Mouse (Mus musculus) cerebellum, adult 9-11 months (tissue): ENCODE measurements around the gene AC109138.7.

Source experiments
- DNase-seq: peaks from one replicate; pipeline ENCODE4 v3.0.0; 2022

AC109138.7 gene

DNA sequence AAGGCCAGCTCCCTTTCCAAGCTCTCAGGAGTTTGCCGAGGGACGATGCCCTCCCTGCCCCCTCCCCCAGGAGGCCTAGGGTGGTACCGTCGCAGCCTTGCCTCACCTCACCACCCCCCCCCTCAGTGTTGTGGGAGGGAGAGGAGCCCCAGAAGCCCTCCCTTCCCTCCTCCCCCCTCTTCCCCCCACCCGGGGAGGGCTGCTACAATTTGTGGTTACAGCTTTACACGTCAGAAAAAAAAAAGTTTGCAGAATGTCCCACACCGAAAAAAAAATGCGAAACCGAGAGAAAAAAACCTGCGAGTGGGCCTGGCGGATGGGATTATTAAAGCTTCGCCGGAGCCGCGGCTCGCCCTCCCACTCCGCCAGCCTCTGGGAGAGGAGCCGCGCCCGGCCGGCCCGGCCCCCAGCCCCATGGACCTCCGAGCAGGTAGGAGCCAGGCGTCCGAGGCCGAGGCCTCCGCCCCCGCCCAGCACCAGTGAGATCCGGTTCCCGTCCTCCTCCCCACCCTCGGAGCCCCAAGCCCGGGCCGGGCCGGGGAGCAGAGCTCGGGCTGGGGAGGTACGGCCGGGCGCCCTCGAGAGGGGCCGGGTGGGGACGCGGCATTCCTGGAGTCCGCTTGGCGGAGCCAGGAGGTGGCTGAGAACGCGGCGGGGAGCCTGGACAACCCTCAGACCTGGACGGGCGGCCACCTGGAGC lies at the start of gene AC109138.7, which contains the start of gene Clcf1:
Gene AC109138.7, plus strand, starts transcription at position 287 of the 700 bp plus-strand sequence.
Gene Clcf1, plus strand, starts transcription at position 168 of the 700 bp plus-strand sequence.
- DNase-seq: no peak

- DNase-seq: peak; percentile 62
Observed at GRCm38 (mm10) chr19:4164721-4165120, 49.4 kb upstream of the AC109138.7 start.

GRCm38 (mm10) chr19:4166678-4167476 lies 47.3 kb upstream of the AC109138.7 start:
- peak; percentile 42 for DNase-seq

GRCm38 (mm10) chr19:4169378-4169784 lies 44.8 kb upstream of the AC109138.7 start:
- peak; percentile 99 for DNase-seq

DNA sequence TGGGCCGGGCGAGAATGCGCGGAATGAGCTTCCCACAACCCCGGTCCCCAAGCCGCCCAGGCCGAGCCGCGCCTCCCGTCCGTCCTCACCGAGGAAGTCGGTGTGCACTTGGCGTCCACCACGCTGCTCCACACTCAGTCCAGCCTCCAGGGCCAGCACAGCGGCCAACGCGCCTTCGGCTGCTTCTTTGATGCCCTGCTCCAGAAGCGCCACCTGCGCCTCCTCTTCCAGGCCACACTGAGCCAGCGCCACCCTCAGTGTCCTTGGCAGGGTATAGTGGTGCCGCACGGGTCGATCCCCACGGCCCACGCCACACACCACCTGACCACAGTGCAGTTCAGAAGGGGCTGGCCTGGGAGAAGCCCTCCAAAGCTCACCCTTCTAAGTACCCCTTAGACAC lies 44.3 kb upstream of the AC109138.7 start:
- DNase-seq: peak; percentile 80

DNA sequence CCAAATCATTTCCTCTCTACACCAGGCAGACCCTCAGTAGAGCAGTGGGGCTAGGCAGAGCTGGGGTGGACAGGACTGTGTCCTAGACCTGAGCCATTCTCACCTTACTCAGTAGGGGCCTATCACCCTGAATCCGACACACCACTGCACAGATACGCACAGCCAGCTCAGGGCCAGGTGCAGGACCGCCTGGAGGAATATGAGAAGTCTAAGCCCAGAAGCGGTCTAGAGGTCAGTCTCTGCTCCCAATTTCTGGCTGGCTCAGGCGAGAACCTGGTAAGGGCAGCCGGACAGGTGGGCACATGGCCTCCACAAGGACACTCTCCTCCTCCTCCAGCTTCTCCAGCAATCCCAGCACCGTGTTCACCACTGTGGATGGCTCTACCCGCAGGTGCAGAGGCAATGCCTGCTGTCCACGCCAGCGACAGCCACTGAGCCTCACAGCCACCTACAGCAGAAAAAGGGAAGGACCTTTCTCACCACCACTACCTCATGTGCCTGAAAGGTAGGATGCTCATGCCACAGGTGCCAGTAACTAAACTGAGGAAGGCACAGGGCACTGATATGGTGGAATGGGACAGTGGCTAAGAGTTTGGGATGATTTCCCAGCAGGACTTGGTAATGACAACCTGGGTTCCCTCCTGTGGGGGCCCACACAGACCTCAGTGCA lies 43.3 kb upstream of the AC109138.7 start:
- DNase-seq: peak; percentile 50

- peak; percentile 52 for DNase-seq
Observed at GRCm38 (mm10) chr19:4171393-4172290, 42.5 kb upstream of the AC109138.7 start.

DNA sequence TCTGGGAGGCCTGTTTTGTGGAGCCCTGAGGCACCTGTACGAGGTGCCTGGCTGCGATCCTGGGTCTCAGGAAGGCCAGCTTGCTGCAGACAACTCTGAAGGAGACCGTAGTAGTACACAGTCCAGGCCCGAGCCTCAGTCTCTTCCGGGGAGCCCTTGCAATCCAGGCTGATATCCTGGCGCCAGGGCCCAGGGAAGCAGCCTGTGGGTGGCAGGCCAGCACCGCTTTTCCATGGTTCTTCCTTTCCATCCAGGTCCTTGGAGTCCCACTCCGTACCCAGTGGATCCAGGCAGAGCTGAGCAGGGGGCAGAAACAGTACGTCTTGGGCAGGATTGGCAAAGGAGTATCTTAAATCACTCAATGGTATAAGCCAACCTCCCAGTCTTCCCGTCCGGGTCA lies 41.2 kb upstream of the AC109138.7 start:
- no peak for DNase-seq

GRCm38 (mm10) chr19:4175368-4175947 lies 38.7 kb upstream of the AC109138.7 start, which contains the start of gene Carns1:
Carns1 (minus strand) TSS chr19:4175479.
- DNase-seq: no peak

- DNase-seq: no peak
Observed at GRCm38 (mm10) chr19:4180411-4180810, 33.7 kb upstream of the AC109138.7 start.

GRCm38 (mm10) chr19:4181892-4182291 lies 32.3 kb upstream of the AC109138.7 start:
- DNase-seq: peak; percentile 16

- DNase-seq: peak; percentile 14
Observed at GRCm38 (mm10) chr19:4183689-4184088, 30.5 kb upstream of the AC109138.7 start.

DNA sequence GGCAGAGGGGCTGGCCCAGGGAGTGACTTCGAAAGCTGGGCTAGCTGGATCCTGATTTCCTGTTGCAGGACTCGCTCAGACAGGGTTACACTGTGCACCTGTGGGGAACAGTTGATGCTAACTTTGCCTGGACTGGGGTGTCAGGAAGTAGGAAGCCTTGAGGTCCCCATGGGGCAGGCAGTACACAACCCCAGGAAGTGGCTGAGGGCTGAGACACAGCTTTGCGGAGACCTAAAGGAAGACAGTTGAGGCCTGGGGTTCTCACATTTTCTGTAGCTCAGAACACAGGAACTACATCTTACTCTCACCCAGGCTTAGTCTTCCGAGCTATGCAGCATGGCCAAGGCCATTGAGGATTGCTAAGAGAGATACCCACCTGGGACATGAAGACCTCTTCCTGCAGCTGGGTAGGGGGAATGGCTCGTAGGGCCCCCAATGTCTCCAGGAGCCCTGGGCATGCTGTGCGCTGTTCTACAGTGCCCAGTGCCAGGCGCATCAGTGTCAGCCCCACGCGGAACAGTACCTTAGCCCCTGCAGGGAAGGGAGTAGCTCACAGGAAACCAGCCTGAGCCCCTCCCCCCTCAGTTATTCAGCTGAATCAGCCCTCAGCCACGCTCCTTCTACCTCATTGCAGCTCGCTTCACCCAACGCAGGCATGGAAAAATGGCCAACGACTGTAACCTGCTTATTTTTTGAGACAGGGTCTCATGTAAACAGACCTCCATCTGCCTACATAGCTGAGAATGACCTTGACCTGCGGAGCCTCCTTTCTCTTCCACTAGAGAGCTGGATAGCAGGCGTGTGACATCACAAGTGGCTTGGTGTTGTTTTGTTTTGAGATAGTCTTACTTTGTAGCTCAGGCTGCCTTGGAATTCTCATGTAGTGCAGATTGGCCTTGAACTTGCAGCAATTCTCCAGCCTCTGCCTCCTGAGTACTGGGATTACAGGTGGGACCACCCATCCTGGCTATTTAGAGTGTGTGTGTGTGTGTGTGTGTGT lies 28.9 kb upstream of the AC109138.7 start:
- no peak for DNase-seq

DNA sequence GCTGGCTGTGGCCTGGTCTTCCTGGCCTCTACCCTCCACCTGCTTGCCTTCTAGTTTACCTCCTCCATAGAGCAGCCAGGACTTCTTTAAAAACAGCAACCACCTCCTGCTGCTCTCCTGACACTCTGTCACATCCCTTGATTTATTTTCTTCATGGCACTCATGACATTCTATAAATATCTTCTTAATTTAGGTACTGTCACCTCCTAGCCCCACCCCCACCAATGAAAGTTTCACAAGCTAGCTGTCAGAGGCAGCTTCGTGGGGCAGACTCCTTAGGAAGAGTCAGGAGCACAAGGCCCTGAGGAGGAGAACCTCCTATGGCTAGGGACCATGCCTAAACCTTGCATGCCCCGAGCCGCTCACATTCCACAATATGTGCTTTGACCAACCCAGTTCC lies 26.9 kb upstream of the AC109138.7 start:
- no peak for DNase-seq

GRCm38 (mm10) chr19:4189051-4189620 lies 25.0 kb upstream of the AC109138.7 start:
- peak; percentile 42 for DNase-seq

GRCm38 (mm10) chr19:4190831-4191334 lies 23.3 kb upstream of the AC109138.7 start, which contains the start of gene Tbc1d10c:
Tbc1d10c (minus strand) TSS chr19:4191284.
- peak; percentile 70 for DNase-seq

- DNase-seq: peak; percentile 91
Observed at GRCm38 (mm10) chr19:4191528-4192250, 22.5 kb upstream of the AC109138.7 start, which contains the start of gene Ppp1ca. Ppp1ca (plus strand) TSS chr19:4192065.

GRCm38 (mm10) chr19:4192251-4192985 lies 21.7 kb upstream of the AC109138.7 start:
- no peak for DNase-seq
